Mouse (Mus musculus): ENCODE data around the gene Cst7. TPM values are rescaled to one million over a fixed set of nuclear protein-coding genes. Genes with fewer than 3 reads are reported as not detected.

The Cst7 gene
- polyA plus RNA-seq, 2 experiments, result 3.1 to 7.5 TPM

DNA sequence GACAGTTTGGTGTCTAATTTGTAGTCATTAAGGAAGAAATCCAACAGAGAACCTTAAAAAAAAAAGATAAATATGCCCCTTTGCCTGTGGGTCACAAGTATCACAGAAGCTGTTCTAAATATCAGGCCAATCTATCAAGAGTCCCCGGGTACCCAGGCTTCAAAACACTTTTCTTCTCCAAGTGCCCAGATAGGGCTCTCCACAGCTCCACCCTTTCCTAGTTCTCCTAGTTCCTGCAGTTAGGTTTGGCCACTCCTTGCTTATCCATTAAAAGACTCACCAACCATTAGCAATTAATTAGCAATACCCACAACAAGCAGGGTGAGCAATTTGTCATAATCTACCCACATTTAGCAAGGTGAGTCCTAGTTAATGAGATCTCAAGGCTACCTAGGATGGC, 36.9 kb downstream of the Cst7 start:
- DNase-seq (ENCODE audit: low read depth in 3 of 3, low spot score in 3 of 3) (peak in 1 of 3 experiments; percentile 2), ATAC-seq (ENCODE audit: insufficient read depth) (no peak)
- H3K9me3 ChIP-seq (ENCODE audit: control insufficient read depth, low read length), result no peaks in the 10 kb centered on the region
- no peaks in the 10 kb centered on the region for H3K36me3 ChIP-seq (replicated peaks; ENCODE audit: control insufficient read depth, insufficient read depth, low read depth)
- WGBS (ENCODE audit: insufficient replicate concordance), result 11% methylated on average over 1 of the region's 1 CpGs
- H3K27me3 ChIP-seq (ENCODE audit: control insufficient read depth, insufficient read depth, low read length), result no peaks in the 10 kb centered on the region
- no peak for TF ChIP-seq EP300 (IDR thresholded peaks at IDR 0.05; ENCODE audit: low read depth)
- TF ChIP-seq CTCF (IDR thresholded peaks at IDR 0.05; ENCODE audit: low read depth), result no peak
- no peak overlapping the region for H3K27ac ChIP-seq
- H3K4me2 ChIP-seq (ENCODE audit: low read depth), result peak overlapping the region; percentile 78
- H3K9ac ChIP-seq (replicated peaks), result peak overlapping the region; percentile 78
- H3K4me1 ChIP-seq (replicated peaks; ENCODE audit: control insufficient read depth in 2 of 2, insufficient read depth in 2 of 2, low read length in 1 of 2), result peaks cover 16 to 18% of the 10 kb centered on the region in 2 experiments
- peak overlapping the region in 1 of 2 experiments; percentile 95; a peak in 3 of 4 replicates for H3K4me3 ChIP-seq (ENCODE audit: insufficient read depth in 1 of 2, low read depth in 2 of 2, low read length in 2 of 2)

DNA sequence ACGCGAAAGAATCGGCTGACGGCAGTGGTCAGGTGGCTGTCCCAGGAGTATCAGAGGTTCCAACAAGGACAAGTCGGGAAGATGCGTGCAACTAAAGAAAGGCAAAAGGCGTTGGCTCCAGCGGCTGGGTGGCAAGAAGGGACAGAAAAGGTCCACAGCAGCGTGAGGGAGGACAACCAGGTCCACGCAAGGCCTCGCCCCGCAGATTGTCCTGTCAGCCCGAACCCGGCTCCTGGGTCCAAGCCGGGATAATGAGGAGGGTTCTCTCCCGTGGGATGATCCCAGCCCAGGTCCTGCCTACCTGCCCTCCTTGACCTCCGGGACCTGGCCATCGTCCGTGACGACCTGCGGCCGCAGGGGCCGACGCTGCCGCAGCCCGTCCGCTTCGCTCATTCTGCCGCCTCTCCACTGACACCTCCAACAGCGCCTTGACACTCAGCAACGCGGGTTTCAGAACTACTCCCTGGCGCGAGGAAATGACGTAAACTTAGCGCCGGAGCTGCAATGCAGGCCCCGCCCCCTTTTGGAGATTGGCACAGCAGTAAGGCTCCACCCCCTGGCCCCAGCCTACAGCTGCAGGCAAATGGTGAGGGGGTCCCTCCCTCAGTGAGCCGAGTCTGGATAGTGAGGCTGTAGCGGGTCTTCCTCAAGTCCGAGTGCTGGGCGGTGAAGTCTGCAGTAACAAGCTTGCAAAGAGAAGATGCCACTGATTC, 38.0 kb downstream of the Cst7 start, which contains the start of gene Apmap:
Gene Apmap, minus strand, starts transcription at position 481 of the 713 bp plus-strand sequence.
- H3K36me3 ChIP-seq (replicated peaks; ENCODE audit: control insufficient read depth, insufficient read depth, low read depth), result no peaks in the 10 kb centered on the region
- peaks cover 16 to 18% of the 10 kb centered on the region in 2 experiments for H3K4me1 ChIP-seq (replicated peaks; ENCODE audit: control insufficient read depth in 2 of 2, insufficient read depth in 2 of 2, low read length in 1 of 2)
- no peaks in the 10 kb centered on the region for H3K9me3 ChIP-seq (ENCODE audit: control insufficient read depth, low read length)
- ATAC-seq (ENCODE audit: insufficient read depth), result peak; percentile 92
- H3K9ac ChIP-seq (replicated peaks), result peak within 1 kb of the TSS; percentile 78
- H3K27me3 ChIP-seq (ENCODE audit: control insufficient read depth, insufficient read depth, low read length), result no peaks in the 10 kb centered on the region
- peak within 1 kb of the TSS; percentile 74 for H3K27ac ChIP-seq
- DNase-seq (ENCODE audit: low read depth in 3 of 3, low spot score in 3 of 3), result peak; percentile 93
- peak within 1 kb of the TSS; percentile 82 to 95 for H3K4me3 ChIP-seq (ENCODE audit: insufficient read depth in 1 of 2, low read depth in 2 of 2, low read length in 2 of 2)
- WGBS (ENCODE audit: insufficient replicate concordance), result under 1% methylated on average over 42 of the region's 42 CpGs
- TF ChIP-seq EP300 (IDR thresholded peaks at IDR 0.05; ENCODE audit: low read depth) (no peak), CTCF (IDR thresholded peaks at IDR 0.05; ENCODE audit: low read depth) (peak; percentile 31)
- peak within 1 kb of the TSS; percentile 78 for H3K4me2 ChIP-seq (ENCODE audit: low read depth)

DNA sequence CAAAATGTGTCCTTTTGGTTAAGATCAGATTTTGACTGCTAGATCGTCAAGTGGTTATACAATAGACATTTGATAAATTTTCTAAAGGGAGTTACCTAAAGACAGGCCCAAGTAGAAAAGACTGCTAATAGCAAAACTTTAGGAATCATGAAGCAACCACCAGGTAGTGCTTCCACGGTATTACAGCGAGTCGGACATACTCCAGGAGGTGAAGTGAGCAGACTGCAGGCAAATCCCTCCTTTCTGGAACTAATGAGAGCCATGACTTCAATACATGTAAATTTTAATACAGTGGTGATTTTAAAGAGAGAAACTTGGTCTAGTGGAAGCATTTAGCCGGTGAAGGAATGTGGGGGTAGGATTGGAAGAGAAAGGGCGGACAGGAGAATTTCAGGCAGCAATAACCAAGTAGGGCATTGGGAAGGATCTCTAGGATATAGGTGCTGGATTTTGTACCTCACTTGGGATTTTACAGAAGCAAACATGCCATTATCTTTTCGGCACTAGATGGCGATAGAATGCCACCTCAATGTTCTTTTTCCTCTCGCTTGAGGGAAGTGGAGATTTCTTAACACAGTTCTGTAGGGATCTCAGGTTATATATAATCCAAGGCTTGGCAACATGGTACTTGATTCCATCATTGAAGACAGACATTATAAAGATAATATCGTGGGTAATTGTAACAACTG, 38.8 kb downstream of the Cst7 start:
- peak; percentile 62 to 69 (median 69) for DNase-seq (ENCODE audit: low read depth in 3 of 3, low spot score in 3 of 3)
- ATAC-seq (ENCODE audit: insufficient read depth), result peak; percentile 30; the same call in 1 of the 2 replicates
- peak overlapping the region; percentile 55 for H3K27ac ChIP-seq
- H3K4me1 ChIP-seq (replicated peaks; ENCODE audit: control insufficient read depth in 2 of 2, insufficient read depth in 2 of 2, low read length in 1 of 2), result peaks cover 16 to 18% of the 10 kb centered on the region in 2 experiments
- peak overlapping the region; percentile 82 to 95 for H3K4me3 ChIP-seq (ENCODE audit: insufficient read depth in 1 of 2, low read depth in 2 of 2, low read length in 2 of 2)
- no peak for TF ChIP-seq EP300 (IDR thresholded peaks at IDR 0.05; ENCODE audit: low read depth)
- peak; percentile 84 for TF ChIP-seq CTCF (IDR thresholded peaks at IDR 0.05; ENCODE audit: low read depth)
- no peaks in the 10 kb centered on the region for H3K36me3 ChIP-seq (replicated peaks; ENCODE audit: control insufficient read depth, insufficient read depth, low read depth)
- peak overlapping the region; percentile 78 for H3K4me2 ChIP-seq (ENCODE audit: low read depth)
- under 1% methylated on average over 10 of the region's 10 CpGs for WGBS (ENCODE audit: insufficient replicate concordance)
- H3K9me3 ChIP-seq (ENCODE audit: control insufficient read depth, low read length), result no peaks in the 10 kb centered on the region
- H3K9ac ChIP-seq (replicated peaks), result peak overlapping the region; percentile 78
- H3K27me3 ChIP-seq (ENCODE audit: control insufficient read depth, insufficient read depth, low read length), result no peaks in the 10 kb centered on the region

DNA sequence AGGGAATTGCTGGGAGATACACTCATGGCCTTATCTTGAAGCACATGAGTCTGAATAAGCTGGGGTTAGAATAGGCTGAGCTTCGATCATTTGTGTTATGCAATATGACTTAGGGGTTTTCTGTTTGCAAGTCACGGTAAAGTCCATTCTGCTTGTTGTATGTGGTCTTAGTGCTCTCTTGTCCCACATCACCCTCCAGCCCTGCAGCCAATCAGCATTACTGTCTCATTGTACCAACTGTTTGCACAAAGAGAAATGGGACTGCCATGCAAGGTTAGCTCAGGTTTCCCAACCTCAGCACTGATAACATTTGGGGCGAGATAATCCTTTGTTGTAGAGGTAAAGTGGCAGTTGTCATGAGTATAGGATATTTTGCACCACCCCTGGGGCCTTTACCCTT, 39.9 kb downstream of the Cst7 start:
- ATAC-seq (ENCODE audit: insufficient read depth) (peak; percentile 24), DNase-seq (ENCODE audit: low read depth in 3 of 3, low spot score in 3 of 3) (peak; percentile 29 to 34 (median 33))
- Histone ChIP-seq H3K9me3 (ENCODE audit: control insufficient read depth, low read length) (no peaks in the 10 kb centered on the region), H3K4me3 (ENCODE audit: insufficient read depth in 1 of 2, low read depth in 2 of 2, low read length in 2 of 2) (no peak overlapping the region), H3K27ac (no peak overlapping the region), H3K4me1 (replicated peaks; ENCODE audit: control insufficient read depth in 2 of 2, insufficient read depth in 2 of 2, low read length in 1 of 2) (peaks cover 16 to 18% of the 10 kb centered on the region in 2 experiments), H3K36me3 (replicated peaks; ENCODE audit: control insufficient read depth, insufficient read depth, low read depth) (no peaks in the 10 kb centered on the region), H3K4me2 (ENCODE audit: low read depth) (no peak overlapping the region; the same call in 1 of the 2 replicates), H3K9ac (replicated peaks) (no peak overlapping the region), H3K27me3 (ENCODE audit: control insufficient read depth, insufficient read depth, low read length) (no peaks in the 10 kb centered on the region)
- TF ChIP-seq CTCF (IDR thresholded peaks at IDR 0.05; ENCODE audit: low read depth) (no peak), EP300 (IDR thresholded peaks at IDR 0.05; ENCODE audit: low read depth) (peak; percentile 20; the same call in 1 of the 2 replicates)
- WGBS (ENCODE audit: insufficient replicate concordance), result 16% methylated on average over 3 of the region's 3 CpGs

DNA sequence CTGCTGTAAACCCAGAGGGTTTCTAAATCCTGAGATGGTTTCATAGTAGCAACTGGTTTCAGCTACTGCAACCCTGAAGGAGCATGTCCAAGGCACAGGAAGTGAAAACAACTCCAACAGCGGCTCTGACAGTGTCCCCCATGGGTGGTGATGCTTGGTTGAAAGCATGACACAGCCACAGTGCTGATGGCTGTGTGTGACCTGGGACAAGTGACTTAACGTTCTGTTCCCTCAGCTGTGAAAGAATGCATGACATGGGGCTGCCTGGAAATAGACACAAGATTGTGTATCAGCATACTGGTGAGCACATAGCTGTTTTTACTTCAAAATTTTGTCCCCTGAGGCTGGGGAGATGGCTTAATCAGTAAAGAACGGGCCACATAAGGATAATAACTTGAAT, 51.5 kb downstream of the Cst7 start:
- Histone ChIP-seq H3K4me1 (replicated peaks; ENCODE audit: control insufficient read depth in 2 of 2, insufficient read depth in 2 of 2, low read length in 1 of 2) (no peaks in the 10 kb centered on the region), H3K36me3 (replicated peaks; ENCODE audit: control insufficient read depth, insufficient read depth, low read depth) (peaks cover 56% of the 10 kb centered on the region), H3K27me3 (ENCODE audit: control insufficient read depth, insufficient read depth, low read length) (no peaks in the 10 kb centered on the region), H3K27ac (no peak overlapping the region), H3K9me3 (ENCODE audit: control insufficient read depth, low read length) (no peaks in the 10 kb centered on the region), H3K4me3 (ENCODE audit: insufficient read depth in 1 of 2, low read depth in 2 of 2, low read length in 2 of 2) (no peak overlapping the region), H3K9ac (replicated peaks) (no peak overlapping the region), H3K4me2 (ENCODE audit: low read depth) (no peak overlapping the region)
- TF ChIP-seq CTCF (IDR thresholded peaks at IDR 0.05; ENCODE audit: low read depth) (no peak), EP300 (IDR thresholded peaks at IDR 0.05; ENCODE audit: low read depth) (no peak)
- no peak for ATAC-seq (ENCODE audit: insufficient read depth)
- no peak for DNase-seq (ENCODE audit: low read depth in 3 of 3, low spot score in 3 of 3)
- 64% methylated on average over 3 of the region's 3 CpGs for WGBS (ENCODE audit: insufficient replicate concordance)

All from liver, embryonic 14.5 days (tissue).